Mouse (Mus musculus): Measurements from ENCODE around the gene Gab2. TPM values are rescaled to one million over a fixed set of nuclear protein-coding genes. Genes with fewer than 3 reads are reported as not detected.

The Gab2 gene
- polyA plus RNA-seq, 1 experiment from 2014 or later: 5.5 TPM

GRCm38 (mm10) chr7:97349438-97349837, 268.1 kb downstream of the Gab2 start:
- whole genome bisulfite sequencing: 94% methylated on average over 6 of the region's 6 CpGs

GRCm38 (mm10) chr7:97350891-97351290, 269.5 kb downstream of the Gab2 start:
- H3K9me3 ChIP-seq (ENCODE audit: control insufficient read depth): no peaks in the 10 kb centered on the region
- no peak for TF ChIP-seq CTCF (IDR thresholded peaks at IDR 0.05; ENCODE audit: low read depth)
- no peaks in the 10 kb centered on the region for H3K27me3 ChIP-seq (replicated peaks; ENCODE audit: control insufficient read depth, insufficient read depth, low read length)
- no peak for ATAC-seq
- no peak overlapping the region for H3K4me2 ChIP-seq (replicated peaks; ENCODE audit: low read depth)
- 85% methylated on average over 5 of the region's 5 CpGs for WGBS
- H3K9ac ChIP-seq (ENCODE audit: low read depth, low read length): no peak overlapping the region
- peaks cover 10% of the 10 kb centered on the region; the same call in 1 of the 2 replicates for H3K36me3 ChIP-seq (ENCODE audit: control insufficient read depth, insufficient read depth)
- no peak overlapping the region for H3K27ac ChIP-seq (ENCODE audit: low read depth, low read length)
- H3K4me1 ChIP-seq (replicated peaks; ENCODE audit: control insufficient read depth, insufficient read depth, low read length): no peaks in the 10 kb centered on the region
- no peak overlapping the region for H3K4me3 ChIP-seq (ENCODE audit: low read depth, low read length)

More at GRCm38 (mm10) chr7:97349438-97349837, 268.1 kb downstream of the Gab2 start:
- TF ChIP-seq CTCF (IDR thresholded peaks at IDR 0.05; ENCODE audit: low read depth): no peak
- no peaks in the 10 kb centered on the region for H3K9me3 ChIP-seq (ENCODE audit: control insufficient read depth)
- no peak overlapping the region for H3K4me3 ChIP-seq (ENCODE audit: low read depth, low read length)
- peaks cover 10% of the 10 kb centered on the region; the same call in 1 of the 2 replicates for H3K36me3 ChIP-seq (ENCODE audit: control insufficient read depth, insufficient read depth)
- H3K27me3 ChIP-seq (replicated peaks; ENCODE audit: control insufficient read depth, insufficient read depth, low read length): no peaks in the 10 kb centered on the region
- no peak overlapping the region for H3K9ac ChIP-seq (ENCODE audit: low read depth, low read length)
- H3K4me2 ChIP-seq (replicated peaks; ENCODE audit: low read depth): no peak overlapping the region
- H3K4me1 ChIP-seq (replicated peaks; ENCODE audit: control insufficient read depth, insufficient read depth, low read length): no peaks in the 10 kb centered on the region
- ATAC-seq: no peak
- no peak overlapping the region for H3K27ac ChIP-seq (ENCODE audit: low read depth, low read length)

DNA sequence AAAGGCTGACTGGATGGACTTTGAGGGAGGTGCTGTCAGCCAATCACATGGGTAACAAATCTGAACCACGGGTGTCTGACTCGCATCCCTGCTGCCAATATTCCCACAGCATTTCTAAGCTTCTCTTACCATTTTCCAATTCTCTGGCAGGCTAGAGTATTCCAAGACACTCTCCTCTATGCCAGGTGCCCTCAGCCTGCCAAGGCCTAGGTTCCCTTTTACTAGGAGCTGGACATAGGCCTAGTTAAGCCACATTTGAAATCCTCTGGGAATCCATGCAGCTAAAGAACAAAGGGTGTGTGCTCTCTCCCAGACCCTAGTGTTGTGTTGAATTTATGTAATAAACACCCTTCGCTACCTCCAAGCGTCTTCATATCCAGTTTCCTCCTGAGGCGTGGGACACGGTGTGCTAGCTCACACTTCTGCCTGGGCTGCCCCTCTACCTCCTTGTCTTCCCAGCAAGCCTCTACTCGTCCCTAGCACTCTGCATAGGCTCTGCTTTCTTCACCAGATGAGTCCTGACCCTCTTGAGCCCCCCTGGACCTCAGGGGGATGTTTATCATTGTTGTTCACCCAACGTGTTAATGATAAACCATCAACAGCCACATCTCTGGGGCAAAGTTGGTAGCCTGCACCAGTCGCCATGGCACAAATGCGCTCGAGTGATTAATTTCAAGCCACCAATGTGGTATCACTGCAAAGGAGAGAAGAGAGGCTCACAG, 270.6 kb downstream of the Gab2 start:
- no peak for TF ChIP-seq CTCF (IDR thresholded peaks at IDR 0.05; ENCODE audit: low read depth)
- ATAC-seq: no peak
- Histone ChIP-seq H3K9me3 (ENCODE audit: control insufficient read depth) (no peaks in the 10 kb centered on the region), H3K27ac (ENCODE audit: low read depth, low read length) (no peak overlapping the region), H3K4me3 (ENCODE audit: low read depth, low read length) (no peak overlapping the region), H3K4me2 (replicated peaks; ENCODE audit: low read depth) (no peak overlapping the region), H3K4me1 (replicated peaks; ENCODE audit: control insufficient read depth, insufficient read depth, low read length) (no peaks in the 10 kb centered on the region), H3K27me3 (replicated peaks; ENCODE audit: control insufficient read depth, insufficient read depth, low read length) (no peaks in the 10 kb centered on the region), H3K36me3 (ENCODE audit: control insufficient read depth, insufficient read depth) (peaks cover 10% of the 10 kb centered on the region; the same call in 1 of the 2 replicates), H3K9ac (ENCODE audit: low read depth, low read length) (no peak overlapping the region)
- 87% methylated on average over 11 of the region's 11 CpGs for WGBS

GRCm38 (mm10) chr7:97353356-97353755, 272.0 kb downstream of the Gab2 start:
- ATAC-seq: no peak
- no peak overlapping the region for H3K9ac ChIP-seq (ENCODE audit: low read depth, low read length)
- no peak overlapping the region for H3K4me3 ChIP-seq (ENCODE audit: low read depth, low read length)
- H3K4me2 ChIP-seq (replicated peaks; ENCODE audit: low read depth): no peak overlapping the region
- H3K9me3 ChIP-seq (ENCODE audit: control insufficient read depth): no peaks in the 10 kb centered on the region
- H3K36me3 ChIP-seq (ENCODE audit: control insufficient read depth, insufficient read depth): peaks cover 5% of the 10 kb centered on the region; the same call in 1 of the 2 replicates
- no peak overlapping the region for H3K27ac ChIP-seq (ENCODE audit: low read depth, low read length)
- no peaks in the 10 kb centered on the region for H3K4me1 ChIP-seq (replicated peaks; ENCODE audit: control insufficient read depth, insufficient read depth, low read length)
- H3K27me3 ChIP-seq (replicated peaks; ENCODE audit: control insufficient read depth, insufficient read depth, low read length): no peaks in the 10 kb centered on the region
- no peak for TF ChIP-seq CTCF (IDR thresholded peaks at IDR 0.05; ENCODE audit: low read depth)
- 88% methylated on average over 6 of the region's 6 CpGs for WGBS

GRCm38 (mm10) chr7:97355068-97355841, 273.9 kb downstream of the Gab2 start:
- no peaks in the 10 kb centered on the region for H3K27me3 ChIP-seq (replicated peaks; ENCODE audit: control insufficient read depth, insufficient read depth, low read length)
- H3K27ac ChIP-seq (ENCODE audit: low read depth, low read length): no peak overlapping the region
- no peak overlapping the region for H3K4me2 ChIP-seq (replicated peaks; ENCODE audit: low read depth)
- no peak for ATAC-seq
- H3K9me3 ChIP-seq (ENCODE audit: control insufficient read depth): no peaks in the 10 kb centered on the region
- no peaks in the 10 kb centered on the region for H3K4me1 ChIP-seq (replicated peaks; ENCODE audit: control insufficient read depth, insufficient read depth, low read length)
- WGBS: 49% methylated on average over 13 of the region's 13 CpGs
- H3K9ac ChIP-seq (ENCODE audit: low read depth, low read length): no peak overlapping the region
- H3K4me3 ChIP-seq (ENCODE audit: low read depth, low read length): no peak overlapping the region
- TF ChIP-seq CTCF (IDR thresholded peaks at IDR 0.05; ENCODE audit: low read depth): no peak
- H3K36me3 ChIP-seq (ENCODE audit: control insufficient read depth, insufficient read depth): no peaks in the 10 kb centered on the region

DNA sequence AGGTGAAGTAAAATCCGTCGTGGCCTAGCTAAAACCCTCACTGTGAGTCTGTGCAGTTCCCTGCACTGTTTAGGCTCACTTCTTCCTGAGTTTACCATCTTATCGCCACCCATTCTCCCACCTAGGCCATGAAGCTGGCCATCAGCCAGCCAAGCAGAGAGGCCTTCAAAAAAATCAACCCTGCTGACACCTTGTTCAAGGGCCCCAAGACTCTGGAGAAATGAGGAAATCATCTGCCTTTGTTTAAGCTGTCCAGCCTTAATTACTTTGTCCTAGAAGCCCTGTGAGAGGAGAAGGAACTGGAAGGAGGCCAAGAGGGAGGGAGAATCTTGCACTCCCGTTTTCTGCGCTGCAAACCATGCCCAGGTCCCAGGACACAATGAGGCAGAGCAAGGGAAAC, 274.9 kb downstream of the Gab2 start:
- Histone ChIP-seq H3K9me3 (ENCODE audit: control insufficient read depth) (no peaks in the 10 kb centered on the region), H3K4me3 (ENCODE audit: low read depth, low read length) (no peak overlapping the region), H3K27ac (ENCODE audit: low read depth, low read length) (no peak overlapping the region), H3K4me2 (replicated peaks; ENCODE audit: low read depth) (no peak overlapping the region), H3K4me1 (replicated peaks; ENCODE audit: control insufficient read depth, insufficient read depth, low read length) (no peaks in the 10 kb centered on the region), H3K36me3 (ENCODE audit: control insufficient read depth, insufficient read depth) (no peaks in the 10 kb centered on the region), H3K27me3 (replicated peaks; ENCODE audit: control insufficient read depth, insufficient read depth, low read length) (no peaks in the 10 kb centered on the region), H3K9ac (ENCODE audit: low read depth, low read length) (no peak overlapping the region)
- TF ChIP-seq CTCF (IDR thresholded peaks at IDR 0.05; ENCODE audit: low read depth): no peak
- peak; percentile 33; the same call in 1 of the 2 replicates for ATAC-seq
- WGBS: 52% methylated on average over 5 of the region's 5 CpGs
